Mouse (Mus musculus): ENCODE measurements around the gene Vwc2l. TPM values are rescaled to one million over a fixed set of nuclear protein-coding genes. Genes with fewer than 3 reads are reported as not detected.

Vwc2l gene
- polyA plus RNA-seq, 1 experiment = not detected

DNA sequence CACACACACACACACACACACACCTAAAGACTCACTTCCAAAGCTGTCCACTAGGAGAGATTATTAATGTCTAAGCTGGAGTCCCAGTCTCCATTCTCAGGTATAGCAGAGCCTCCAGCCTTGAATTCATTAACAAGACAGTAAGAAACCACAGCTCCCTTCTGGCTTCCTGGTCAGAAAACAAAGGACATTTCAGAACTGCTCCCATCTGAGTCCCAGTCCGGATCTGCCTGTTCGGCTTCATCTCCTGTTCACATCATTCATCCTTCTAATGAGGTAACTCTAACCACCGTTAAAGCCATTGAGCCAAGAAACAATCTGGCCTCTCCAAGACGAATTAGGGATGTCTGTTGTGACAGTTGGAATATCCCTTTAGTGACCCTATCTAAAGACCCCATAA is 185.7 kb downstream of the Vwc2l start:
- no peak for DNase-seq (ENCODE audit: low spot score)

DNA sequence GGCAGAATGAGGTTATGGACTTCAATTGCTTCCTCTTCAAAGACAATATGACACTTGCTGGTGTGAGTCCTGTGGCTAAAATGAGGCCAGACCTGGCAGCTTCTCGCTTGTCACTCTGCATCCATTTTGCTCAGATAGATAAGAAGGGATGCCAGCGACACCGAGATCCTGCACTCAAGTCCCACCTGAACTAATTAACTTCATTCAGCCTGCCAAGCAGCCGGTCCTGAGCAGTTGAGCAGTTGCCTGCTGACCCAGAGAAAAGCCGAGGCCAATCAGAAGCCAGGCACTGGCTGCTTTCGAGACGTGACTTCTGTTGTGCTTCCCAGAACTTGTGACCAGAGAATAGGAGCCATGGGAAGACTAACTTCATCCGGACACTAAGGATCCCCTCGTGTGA is 187.6 kb downstream of the Vwc2l start:
- no peak for DNase-seq (ENCODE audit: low spot score)

DNA sequence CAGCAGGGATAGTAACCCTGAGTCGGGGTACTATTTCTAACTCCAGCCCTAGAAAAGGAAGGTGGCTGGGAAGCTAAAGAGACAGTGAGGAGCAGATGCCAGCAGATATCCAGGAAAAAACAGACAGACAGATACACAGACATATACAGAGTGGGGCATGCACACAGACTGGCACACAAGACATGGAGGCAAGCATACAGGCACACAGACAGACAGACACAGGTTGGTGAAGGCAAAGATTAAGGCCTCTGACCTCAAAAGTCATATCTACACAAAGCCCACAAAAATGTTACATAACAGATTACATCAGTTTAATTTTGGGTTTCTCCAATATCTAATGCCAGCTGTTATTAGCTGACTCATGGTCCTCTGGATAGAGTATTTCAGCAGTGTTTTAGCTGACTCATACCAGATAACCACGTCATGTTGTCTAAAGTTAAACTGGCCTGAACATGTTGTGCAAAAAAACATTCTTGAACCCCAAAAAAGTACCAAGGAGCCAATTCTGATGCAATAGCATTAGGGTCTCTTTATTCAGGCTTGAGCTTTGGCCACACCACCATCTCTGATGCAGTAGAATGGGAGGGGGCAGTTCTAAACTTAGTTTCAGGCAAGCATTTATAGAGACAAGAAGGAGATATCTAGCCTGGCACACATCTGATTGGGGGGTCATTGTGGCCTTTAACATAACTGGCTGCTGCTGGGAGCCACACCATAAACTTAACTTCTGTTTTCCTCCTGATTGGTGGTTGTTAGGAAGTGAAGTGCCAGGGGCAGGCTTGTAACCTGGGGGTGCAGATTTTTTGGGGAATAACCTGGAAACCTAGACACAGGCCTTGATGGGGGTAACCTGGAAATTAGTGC is 192.9 kb downstream of the Vwc2l start:
- no peak for DNase-seq (ENCODE audit: low spot score)

GRCm38 (mm10) chr1:70933016-70933415 is 207.5 kb downstream of the Vwc2l start:
- no peak for DNase-seq (ENCODE audit: low spot score)
